In genomic region chr1:179991660-179992235, GRCm38 (mm10) we compare ENCODE assay signal across 23 mouse cellular contexts. TPM values are rescaled to one million over a fixed set of nuclear protein-coding genes. Genes with fewer than 3 reads are reported as not detected.
DNase-seq lines count a peak whose midpoint lies in the region; ATAC-seq and TF ChIP-seq lines count a peak whose summit lies in the region.
"Had no signal": no experiment of that assay in that cellular context is flagged by ENCODE, and none has a peak within 500 bp of the region (broad histone marks: within the 10 kb centered on the region; RNA-seq: fewer than 3 reads in every experiment).

No protein-coding gene starts in this region.

- no peak overlapping the region for H3K27ac ChIP-seq in liver, embryonic 12.5 days
- H3K27ac ChIP-seq in liver, embryonic 11.5 days (ENCODE audit: low read depth, low read length), result no peak overlapping the region
- H3K27ac ChIP-seq in intestine, postnatal 0 days (ENCODE audit: low read depth, low read length), result no peak overlapping the region
- H3K27ac ChIP-seq: forebrain, embryonic 15.5 days; heart, embryonic 15.5 days; hindbrain, embryonic 14.5 days; kidney, embryonic 15.5 days; limb, embryonic 15.5 days; midbrain, embryonic 13.5 days had no signal

- no peaks in the 10 kb centered on the region for H3K36me3 ChIP-seq in liver, embryonic 12.5 days
- no peaks in the 10 kb centered on the region for H3K36me3 ChIP-seq in liver, embryonic 11.5 days (ENCODE audit: control insufficient read depth, insufficient read depth, low read length)
- no peaks in the 10 kb centered on the region for H3K36me3 ChIP-seq in intestine, postnatal 0 days (ENCODE audit: control insufficient read depth, insufficient read depth)
- H3K36me3 ChIP-seq: forebrain, embryonic 15.5 days; heart, embryonic 15.5 days; kidney, embryonic 15.5 days; limb, embryonic 15.5 days; midbrain, embryonic 13.5 days had no signal

- DNase-seq in liver, embryonic 11.5 days (ENCODE audit: low spot score), result no peak
- DNase-seq in yolk sac, embryonic 10.5 days (ENCODE audit: low spot score), result peak; percentile 38
- no peak for DNase-seq in layer of hippocampus, adult 9-10 months (ENCODE audit: low spot score)
- DNase-seq in layer of hippocampus, adult 11-12 months (ENCODE audit: low spot score), result no peak
- DNase-seq: adrenal gland, postnatal 10 days; cerebellum, adult 8-10 months; gastrocnemius, postnatal 25 days; heart, adult 18-20 months; heart, postnatal 4 days; kidney, postnatal 4 days; left cerebral cortex, postnatal 4 days; lung, postnatal 10 days; right cerebral cortex, postnatal 14 days had no signal

- no peaks in the 10 kb centered on the region for H3K27me3 ChIP-seq in liver, embryonic 12.5 days (replicated peaks)
- H3K27me3 ChIP-seq in liver, embryonic 11.5 days (replicated peaks; ENCODE audit: control insufficient read depth, insufficient read depth, low read length), result no peaks in the 10 kb centered on the region
- H3K27me3 ChIP-seq in intestine, postnatal 0 days (replicated peaks; ENCODE audit: control insufficient read depth, insufficient read depth, low read length), result no peaks in the 10 kb centered on the region
- H3K27me3 ChIP-seq: forebrain, embryonic 15.5 days; heart, embryonic 15.5 days; kidney, embryonic 15.5 days; limb, embryonic 15.5 days; midbrain, embryonic 13.5 days had no signal

- peak; percentile 28 for TF ChIP-seq CTCF in intestine, postnatal 0 days (IDR thresholded peaks at IDR 0.05; ENCODE audit: low read depth)

- H3K4me1 ChIP-seq in liver, embryonic 12.5 days, result peaks cover 13% of the 10 kb centered on the region
- H3K4me1 ChIP-seq in liver, embryonic 11.5 days (replicated peaks; ENCODE audit: control insufficient read depth, insufficient read depth, low read length), result no peaks in the 10 kb centered on the region
- no peaks in the 10 kb centered on the region for H3K4me1 ChIP-seq in intestine, postnatal 0 days (replicated peaks; ENCODE audit: control insufficient read depth, insufficient read depth, low read length)
- H3K4me1 ChIP-seq: forebrain, embryonic 15.5 days; kidney, embryonic 15.5 days; limb, embryonic 15.5 days had no signal

- 0 out of 2 replicates have a peak overlapping the region, but pooled peaks have one; percentile 21 for H3K4me2 ChIP-seq in liver, embryonic 12.5 days
- H3K4me2 ChIP-seq in liver, embryonic 11.5 days, result no peak overlapping the region; the same call in 1 of the 2 replicates
- H3K4me2 ChIP-seq in intestine, postnatal 0 days (replicated peaks; ENCODE audit: low read depth), result peak overlapping the region; percentile 57
- H3K4me2 ChIP-seq: forebrain, embryonic 15.5 days; heart, embryonic 15.5 days; hindbrain, embryonic 14.5 days; kidney, embryonic 15.5 days; limb, embryonic 15.5 days; midbrain, embryonic 13.5 days had no signal

- no peak overlapping the region for H3K4me3 ChIP-seq in liver, embryonic 12.5 days
- H3K4me3 ChIP-seq in liver, embryonic 11.5 days (ENCODE audit: low read depth, low read length), result no peak overlapping the region
- H3K4me3 ChIP-seq in intestine, postnatal 0 days (ENCODE audit: low read depth, low read length), result peak overlapping the region; percentile 9; the same call in 1 of the 2 replicates
- H3K4me3 ChIP-seq: forebrain, embryonic 15.5 days; heart, embryonic 15.5 days; kidney, embryonic 15.5 days; limb, embryonic 15.5 days; midbrain, embryonic 13.5 days had no signal

- 70% methylated on average over 6 of the region's 6 CpGs for WGBS in liver, embryonic 12.5 days (ENCODE audit: insufficient replicate concordance)
- WGBS in liver, embryonic 11.5 days, result 61% methylated on average over 6 of the region's 6 CpGs
- 21% methylated on average over 6 of the region's 6 CpGs for WGBS in intestine, postnatal 0 days

- ATAC-seq in liver, embryonic 12.5 days, result no peak
- ATAC-seq in liver, embryonic 11.5 days (replicated peaks; ENCODE audit: low FRiP score), result no peak
- ATAC-seq in common myeloid progenitor, adult 5-6 weeks (replicated peaks; ENCODE audit: low read depth, poor library complexity, severe bottlenecking), result peak; percentile 52; the same call in 1 of the 2 replicates
- ATAC-seq in intestine, postnatal 0 days, result peak; percentile 60
- ATAC-seq: forebrain, embryonic 15.5 days; inflammation-experienced regulatory T-cells, adult 6 months; midbrain, embryonic 13.5 days had no signal

- no peak overlapping the region for H3K9ac ChIP-seq in liver, embryonic 12.5 days
- H3K9ac ChIP-seq in liver, embryonic 11.5 days (ENCODE audit: low read depth, low read length), result no peak overlapping the region
- H3K9ac ChIP-seq in intestine, postnatal 0 days (ENCODE audit: low read depth, low read length), result no peak overlapping the region
- H3K9ac ChIP-seq: forebrain, embryonic 15.5 days; heart, embryonic 15.5 days; hindbrain, embryonic 14.5 days; kidney, embryonic 15.5 days; limb, embryonic 15.5 days; midbrain, embryonic 13.5 days had no signal

- no peaks in the 10 kb centered on the region for H3K9me3 ChIP-seq in liver, embryonic 12.5 days (replicated peaks)
- no peaks in the 10 kb centered on the region for H3K9me3 ChIP-seq in liver, embryonic 11.5 days (ENCODE audit: control insufficient read depth, low read length)
- H3K9me3 ChIP-seq in intestine, postnatal 0 days (ENCODE audit: control insufficient read depth), result no peaks in the 10 kb centered on the region
- H3K9me3 ChIP-seq: forebrain, embryonic 15.5 days; heart, embryonic 15.5 days; kidney, embryonic 15.5 days; limb, embryonic 15.5 days; midbrain, embryonic 13.5 days had no signal

RNA-seq across cellular contexts. Expression of gene Cdc42bpa, which starts 31.5 kb away (rescaled TPM):
- 13.5 and 13.8 TPM in 2 replicates for polyA plus RNA-seq in liver, embryonic 12.5 days (2016; fragmentation: Nextera tagmentation; extraction: Ambion mirVana)
- polyA plus RNA-seq in liver, embryonic 11.5 days (2014; fragmentation: Nextera tagmentation; extraction: Ambion mirVana), result 11.2 and 13.1 TPM in 2 replicates
- 22.6 and 31.5 TPM in 2 replicates for total RNA-seq in common myeloid progenitor, adult 5-6 weeks (2017)
- polyA plus RNA-seq in intestine, postnatal 0 days (2015; fragmentation: Nextera tagmentation; extraction: Ambion mirVana), result 9.2 and 10.9 TPM in 2 replicates

Comparison
In these comparisons a context has a peak if more than half of its experiments do, and no peak if none do; other contexts are left out.
1. ATAC-seq: peak in common myeloid progenitor, adult 5-6 weeks (single experiment) and intestine, postnatal 0 days (single experiment); none in liver, embryonic 12.5 days (single experiment) and liver, embryonic 11.5 days (single experiment).